Mouse (Mus musculus): Measurements from ENCODE around the gene Spata32. TPM values are rescaled to one million over a fixed set of nuclear protein-coding genes. Genes with fewer than 3 reads are reported as not detected.

Spata32 gene
- total RNA-seq, 2 experiments from 2014 or later = 1.4 to 2.0 TPM

- intact Hi-C loops (cut with DNase I) = no loop called here
These were observed 2.9 kb downstream of the Spata32 start for GRCm38 (mm10) chr11:103215355-103215754.

GRCm38 (mm10) chr11:103213712-103214111 is 4.5 kb downstream of the Spata32 start:
- intact Hi-C loops (cut with DNase I) = no loop called here
- DNase-seq = no peak

More at GRCm38 (mm10) chr11:103215355-103215754, 2.9 kb downstream of the Spata32 start:
- no peak for DNase-seq

- intact Hi-C loops (cut with DNase I) = no loop called here
- no peak for DNase-seq
These were observed 7.9 kb downstream of the Spata32 start for GRCm38 (mm10) chr11:103210291-103210690.

- DNase-seq = no peak
- intact Hi-C loops (cut with DNase I) = no loop called here
These were observed 9.8 kb downstream of the Spata32 start, which contains the start of gene 1700023F06Rik for GRCm38 (mm10) chr11:103208458-103208857. Gene 1700023F06Rik (minus strand): TSS chr11:103208558.

GRCm38 (mm10) chr11:103206203-103206602 is 12.0 kb downstream of the Spata32 start:
- DNase-seq = no peak

GRCm38 (mm10) chr11:103202376-103202775 is 15.9 kb downstream of the Spata32 start:
- DNase-seq = no peak
- intact Hi-C loops (cut with DNase I) = no loop called here

More at GRCm38 (mm10) chr11:103206203-103206602, 12.0 kb downstream of the Spata32 start:
- intact Hi-C loops (cut with DNase I) = no loop called here

- intact Hi-C loops (cut with DNase I) = no loop called here
- DNase-seq = peak; percentile 83
These were observed 16.6 kb downstream of the Spata32 start for GRCm38 (mm10) chr11:103201664-103202063.

GRCm38 (mm10) chr11:103198911-103199803 is 19.1 kb downstream of the Spata32 start:
- intact Hi-C loops (cut with DNase I) = no loop called here
- DNase-seq = peak; percentile 69

- DNase-seq = no peak
- intact Hi-C loops (cut with DNase I) = no loop called here
These were observed 19.9 kb downstream of the Spata32 start for GRCm38 (mm10) chr11:103198339-103198738.

- intact Hi-C loops (cut with DNase I) = no loop called here
- DNase-seq = no peak
These were observed 20.9 kb downstream of the Spata32 start for GRCm38 (mm10) chr11:103197340-103197739.

- intact Hi-C loops (cut with DNase I) = no loop called here
These were observed 22.6 kb downstream of the Spata32 start for GRCm38 (mm10) chr11:103195656-103196055.

GRCm38 (mm10) chr11:103195236-103195635 is 23.0 kb downstream of the Spata32 start:
- intact Hi-C loops (cut with DNase I) = no loop called here
- peak; percentile 13 for DNase-seq

More at GRCm38 (mm10) chr11:103195656-103196055, 22.6 kb downstream of the Spata32 start:
- no peak for DNase-seq

- intact Hi-C loops (cut with DNase I) = no loop called here
- no peak for DNase-seq
These were observed 24.4 kb downstream of the Spata32 start for GRCm38 (mm10) chr11:103193825-103194168.

- intact Hi-C loops (cut with DNase I) = no loop called here
- DNase-seq = peak; percentile 57
These were observed 25.0 kb downstream of the Spata32 start for GRCm38 (mm10) chr11:103192956-103193824.

- intact Hi-C loops (cut with DNase I) = no loop called here
- peak; percentile 39 for DNase-seq
These were observed 25.8 kb downstream of the Spata32 start for GRCm38 (mm10) chr11:103192230-103192955.

GRCm38 (mm10) chr11:103184891-103185290 is 33.3 kb downstream of the Spata32 start:
- intact Hi-C loops (cut with DNase I) = no loop called here
- DNase-seq = peak; percentile 62

- intact Hi-C loops (cut with DNase I) = no loop called here
- no peak for DNase-seq
These were observed 36.3 kb downstream of the Spata32 start for GRCm38 (mm10) chr11:103181911-103182310.

- intact Hi-C loops (cut with DNase I) = no loop called here
- no peak for DNase-seq
These were observed 36.9 kb downstream of the Spata32 start for GRCm38 (mm10) chr11:103181349-103181748.

- no peak for DNase-seq
- intact Hi-C loops (cut with DNase I) = no loop called here
These were observed 37.8 kb downstream of the Spata32 start for GRCm38 (mm10) chr11:103180426-103180825.

GRCm38 (mm10) chr11:103178748-103179147 is 39.5 kb downstream of the Spata32 start:
- DNase-seq = no peak
- intact Hi-C loops (cut with DNase I) = no loop called here

Measured in left cerebral cortex, postnatal 4 days (tissue).